Mouse (Mus musculus): Measurements from ENCODE around the gene Armh3. TPM values are rescaled to one million over a fixed set of nuclear protein-coding genes. Genes with fewer than 3 reads are reported as not detected.

Armh3 gene
- polyA plus RNA-seq, 1 experiment from 2014 or later: 15.0 TPM

DNA sequence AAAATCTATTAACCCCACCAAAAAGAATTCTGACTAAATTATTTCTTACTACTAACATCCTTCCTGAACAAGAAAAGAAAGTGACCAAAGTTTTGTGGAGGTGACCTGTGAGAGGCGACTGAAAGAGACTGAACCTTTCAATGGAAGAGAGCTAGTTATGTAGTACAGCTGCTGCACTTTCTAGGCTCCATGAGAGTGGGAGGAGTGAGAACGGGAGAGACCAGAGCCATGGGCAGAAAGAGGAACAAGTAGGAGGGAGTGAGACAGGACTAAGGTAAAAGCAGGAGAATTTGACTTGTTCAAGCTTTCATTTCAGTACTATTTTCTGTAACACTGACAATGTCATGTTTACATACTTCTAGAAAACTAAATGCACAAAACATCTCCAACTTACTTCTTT lies 222.8 kb downstream of the Armh3 start:
- DNase-seq (ENCODE audit: low spot score) (no peak), ATAC-seq (replicated peaks; ENCODE audit: low FRiP score, low TSS enrichment, low read depth) (no peak)
- Histone ChIP-seq H3K4me2 (ENCODE audit: low read length) (no peak overlapping the region), H3K4me3 (ENCODE audit: low read depth, low read length) (no peak overlapping the region), H3K4me1 (replicated peaks; ENCODE audit: control insufficient read depth, insufficient read depth, low read length) (peaks cover 3% of the 10 kb centered on the region), H3K27me3 (replicated peaks; ENCODE audit: control insufficient read depth, insufficient read depth, low read length) (no peaks in the 10 kb centered on the region), H3K9ac (ENCODE audit: low read length) (no peak overlapping the region), H3K36me3 (ENCODE audit: control insufficient read depth, insufficient read depth, low read length) (peaks cover 91% of the 10 kb centered on the region), H3K9me3 (ENCODE audit: control insufficient read depth, low read length) (no peaks in the 10 kb centered on the region), H3K27ac (ENCODE audit: low read depth) (no peak overlapping the region)
- 83% methylated on average over 2 of the region's 2 CpGs for WGBS

DNA sequence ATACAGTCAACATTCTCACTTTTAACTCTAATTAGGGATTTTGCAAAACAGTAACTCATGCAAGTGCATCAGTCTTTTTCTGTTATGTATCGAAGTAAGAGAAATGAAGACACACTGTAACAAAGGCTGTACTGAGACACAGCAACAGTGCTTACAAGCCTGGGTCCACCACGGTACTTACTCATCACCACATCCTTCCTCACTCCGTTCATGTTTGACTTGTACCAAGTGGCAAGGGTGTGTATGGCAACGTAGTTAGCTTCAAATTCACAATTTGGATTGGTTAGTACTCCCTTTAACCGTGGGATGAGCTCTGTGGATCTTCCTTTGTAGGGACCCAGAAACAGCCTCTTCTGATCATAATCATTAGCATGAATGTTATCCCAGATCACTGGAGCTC lies 226.8 kb downstream of the Armh3 start:
- Histone ChIP-seq H3K36me3 (ENCODE audit: control insufficient read depth, insufficient read depth, low read length) (peaks cover 99% of the 10 kb centered on the region), H3K4me3 (ENCODE audit: low read depth, low read length) (no peak overlapping the region), H3K4me2 (ENCODE audit: low read length) (no peak overlapping the region), H3K27ac (ENCODE audit: low read depth) (no peak overlapping the region), H3K27me3 (replicated peaks; ENCODE audit: control insufficient read depth, insufficient read depth, low read length) (no peaks in the 10 kb centered on the region), H3K9me3 (ENCODE audit: control insufficient read depth, low read length) (no peaks in the 10 kb centered on the region), H3K4me1 (replicated peaks; ENCODE audit: control insufficient read depth, insufficient read depth, low read length) (no peaks in the 10 kb centered on the region), H3K9ac (ENCODE audit: low read length) (no peak overlapping the region)
- ATAC-seq (replicated peaks; ENCODE audit: low FRiP score, low TSS enrichment, low read depth) (no peak), DNase-seq (ENCODE audit: low spot score) (no peak)
- WGBS: 93% methylated on average over 5 of the region's 5 CpGs

Other genes with a start within 250 kb of the Armh3 start
- gene Npm3, start 248.9 kb downstream of the Armh3 start, polyA plus RNA-seq (2014; fragmentation: Nextera tagmentation; extraction: Ambion mirVana): 16.3 and 16.7 TPM in 2 replicates
- 55.0 and 58.9 TPM in 2 replicates for gene Mgea5, start 214.7 kb downstream of the Armh3 start, polyA plus RNA-seq (2014; fragmentation: Nextera tagmentation; extraction: Ambion mirVana)
- gene Kcnip2, start 182.4 kb downstream of the Armh3 start, polyA plus RNA-seq (2014; fragmentation: Nextera tagmentation; extraction: Ambion mirVana): 1.3 and 1.6 TPM in 2 replicates
- gene Hps6, start 5.0 kb upstream of the Armh3 start, polyA plus RNA-seq (2014; fragmentation: Nextera tagmentation; extraction: Ambion mirVana): 4.7 and 5.2 TPM in 2 replicates
- 48.8 and 51.0 TPM in 2 replicates for gene Pprc1, start 46.4 kb upstream of the Armh3 start, polyA plus RNA-seq (2014; fragmentation: Nextera tagmentation; extraction: Ambion mirVana)
- 65.6 and 74.6 TPM in 2 replicates for gene Ldb1, start 46.7 kb upstream of the Armh3 start, polyA plus RNA-seq (2014; fragmentation: Nextera tagmentation; extraction: Ambion mirVana)
- gene Nolc1, start 77.4 kb upstream of the Armh3 start, polyA plus RNA-seq (2014; fragmentation: Nextera tagmentation; extraction: Ambion mirVana): 109 and 110 TPM in 2 replicates
- gene Elovl3, start 133.4 kb upstream of the Armh3 start, polyA plus RNA-seq (2014; fragmentation: Nextera tagmentation; extraction: Ambion mirVana): not detected in 2 replicates
- not detected in 2 replicates for gene Pitx3, start 149.8 kb upstream of the Armh3 start, polyA plus RNA-seq (2014; fragmentation: Nextera tagmentation; extraction: Ambion mirVana)
- gene Gbf1, start 154.0 kb upstream of the Armh3 start, polyA plus RNA-seq (2014; fragmentation: Nextera tagmentation; extraction: Ambion mirVana): 41.6 and 42.7 TPM in 2 replicates

All from intestine, embryonic 14.5 days (tissue).